15 mouse cellular contexts compared by ENCODE assay signal in genomic region chr15:93538551-93539205, GRCm38 (mm10). TPM values are rescaled to one million over a fixed set of nuclear protein-coding genes. Genes with fewer than 3 reads are reported as not detected.
DNase-seq lines count a peak whose midpoint lies in the region; ATAC-seq lines count a peak whose summit lies in the region.
"Had no signal": no experiment of that assay in that cellular context is flagged by ENCODE, and none has a peak within 500 bp of the region (broad histone marks: within the 10 kb centered on the region; RNA-seq: fewer than 3 reads in every experiment).

No protein-coding gene starts in this region.

- peaks cover 2% of the 10 kb centered on the region; the same call in 1 of the 2 replicates for H3K36me3 ChIP-seq in heart, embryonic 11.5 days (ENCODE audit: control insufficient read depth, insufficient read depth, low read length)
- H3K36me3 ChIP-seq in embryonic facial prominence, embryonic 15.5 days: no peaks in the 10 kb centered on the region
- H3K36me3 ChIP-seq in midbrain, embryonic 10.5 days: no peaks in the 10 kb centered on the region
- no peaks in the 10 kb centered on the region for H3K36me3 ChIP-seq in forebrain, embryonic 13.5 days (ENCODE audit: poor library complexity, severe bottlenecking)
- H3K36me3 ChIP-seq: liver, embryonic 12.5 days; lung, embryonic 15.5 days; neural tube, embryonic 12.5 days had no signal

- peaks cover 48% of the 10 kb centered on the region for H3K4me1 ChIP-seq in heart, embryonic 11.5 days (ENCODE audit: control insufficient read depth, insufficient read depth, low read length)
- peaks cover 30% of the 10 kb centered on the region for H3K4me1 ChIP-seq in embryonic facial prominence, embryonic 15.5 days
- peaks cover 6% of the 10 kb centered on the region; the same call in 1 of the 2 replicates for H3K4me1 ChIP-seq in midbrain, embryonic 10.5 days
- H3K4me1 ChIP-seq in forebrain, embryonic 13.5 days: 0 out of 2 replicates have a peak, but pooled peaks cover 3% of the 10 kb centered on the region

- H3K9me3 ChIP-seq in heart, embryonic 11.5 days (replicated peaks; ENCODE audit: control insufficient read depth, low read length): no peaks in the 10 kb centered on the region
- no peaks in the 10 kb centered on the region for H3K9me3 ChIP-seq in embryonic facial prominence, embryonic 15.5 days (replicated peaks)
- H3K9me3 ChIP-seq in midbrain, embryonic 10.5 days (replicated peaks): no peaks in the 10 kb centered on the region
- no peaks in the 10 kb centered on the region for H3K9me3 ChIP-seq in forebrain, embryonic 13.5 days (replicated peaks)
- H3K9me3 ChIP-seq: liver, embryonic 12.5 days; lung, embryonic 15.5 days; neural tube, embryonic 12.5 days had no signal

- peak overlapping the region; percentile 36 for H3K4me2 ChIP-seq in heart, embryonic 11.5 days
- H3K4me2 ChIP-seq in embryonic facial prominence, embryonic 15.5 days (replicated peaks): no peak overlapping the region
- no peak overlapping the region for H3K4me2 ChIP-seq in forebrain, embryonic 13.5 days
- H3K4me2 ChIP-seq: hindbrain, embryonic 14.5 days; liver, embryonic 12.5 days; lung, embryonic 15.5 days; neural tube, embryonic 12.5 days had no signal

- H3K27ac ChIP-seq in heart, embryonic 11.5 days (ENCODE audit: low read depth, low read length): peak overlapping the region; percentile 73
- H3K27ac ChIP-seq in embryonic facial prominence, embryonic 15.5 days (replicated peaks): 0 out of 2 replicates have a peak overlapping the region, but pooled peaks have one; percentile 4
- H3K27ac ChIP-seq in midbrain, embryonic 10.5 days (replicated peaks): no peak overlapping the region
- no peak overlapping the region for H3K27ac ChIP-seq in forebrain, embryonic 13.5 days
- H3K27ac ChIP-seq: hindbrain, embryonic 14.5 days; liver, embryonic 12.5 days; lung, embryonic 15.5 days; neural tube, embryonic 12.5 days had no signal

- no peaks in the 10 kb centered on the region for H3K27me3 ChIP-seq in heart, embryonic 11.5 days (ENCODE audit: control insufficient read depth, insufficient read depth, low read length)
- no peaks in the 10 kb centered on the region for H3K27me3 ChIP-seq in embryonic facial prominence, embryonic 15.5 days
- no peaks in the 10 kb centered on the region for H3K27me3 ChIP-seq in midbrain, embryonic 10.5 days (ENCODE audit: low read depth, poor library complexity, severe bottlenecking)
- no peaks in the 10 kb centered on the region for H3K27me3 ChIP-seq in forebrain, embryonic 13.5 days
- H3K27me3 ChIP-seq: liver, embryonic 12.5 days; lung, embryonic 15.5 days; neural tube, embryonic 12.5 days had no signal

- no peak overlapping the region for H3K4me3 ChIP-seq in heart, embryonic 11.5 days (ENCODE audit: low read depth, low read length)
- no peak overlapping the region for H3K4me3 ChIP-seq in embryonic facial prominence, embryonic 15.5 days (replicated peaks)
- no peak overlapping the region for H3K4me3 ChIP-seq in midbrain, embryonic 10.5 days
- no peak overlapping the region for H3K4me3 ChIP-seq in forebrain, embryonic 13.5 days
- H3K4me3 ChIP-seq: liver, embryonic 12.5 days; lung, embryonic 15.5 days; neural tube, embryonic 12.5 days had no signal

- no peak for DNase-seq in heart, adult 9 months (ENCODE audit: low spot score in 2 of 2)
- peak; percentile 38 for DNase-seq in Muller cell, postnatal 12 days (ENCODE audit: inconsistent ontology term)
- peak; percentile 12 for DNase-seq in adipocyte (ENCODE audit: low spot score)
- no peak for DNase-seq in midbrain, embryonic 10.5 days (ENCODE audit: low spot score)
- DNase-seq: cerebellum, postnatal 14 days; kidney, postnatal 14 days; thymus, adult 2 months had no signal

- WGBS in heart, embryonic 11.5 days (ENCODE audit: insufficient replicate concordance): 60% methylated on average over 21 of the region's 21 CpGs
- 83% methylated on average over 21 of the region's 21 CpGs for WGBS in embryonic facial prominence, embryonic 15.5 days
- 88% methylated on average over 21 of the region's 21 CpGs for WGBS in midbrain, embryonic 10.5 days
- 80% methylated on average over 21 of the region's 21 CpGs for WGBS in forebrain, embryonic 13.5 days

- ATAC-seq in heart, embryonic 11.5 days (replicated peaks; ENCODE audit: insufficient number of reproducible peaks, low FRiP score, low TSS enrichment): no peak
- ATAC-seq in embryonic facial prominence, embryonic 15.5 days (ENCODE audit: insufficient number of reproducible peaks, low FRiP score, low TSS enrichment, low read depth): no peak
- no peak for ATAC-seq in forebrain, embryonic 13.5 days
- ATAC-seq: activated CD4-positive, CD25-positive, alpha-beta regulatory T cell, adult 4 months had no signal

- no peak overlapping the region for H3K9ac ChIP-seq in heart, embryonic 11.5 days (ENCODE audit: low read depth, low read length)
- H3K9ac ChIP-seq in embryonic facial prominence, embryonic 15.5 days: no peak overlapping the region
- H3K9ac ChIP-seq in forebrain, embryonic 13.5 days: no peak overlapping the region
- H3K9ac ChIP-seq: hindbrain, embryonic 14.5 days; liver, embryonic 12.5 days; lung, embryonic 15.5 days; neural tube, embryonic 12.5 days had no signal

RNA-seq across cellular contexts. Expression of gene Prickle1, which starts 57.0 kb away (rescaled TPM):
- 29.5 and 37.3 TPM in 2 replicates for polyA plus RNA-seq in heart, embryonic 11.5 days (2014; fragmentation: Nextera tagmentation; extraction: Ambion mirVana)
- 40.2 TPM in 2 replicates for polyA plus RNA-seq in embryonic facial prominence, embryonic 15.5 days (2015; fragmentation: Nextera tagmentation; extraction: Ambion mirVana)
- polyA plus RNA-seq in midbrain, embryonic 10.5 days (2016; fragmentation: Nextera tagmentation; extraction: Ambion mirVana): 10.8 and 14.6 TPM in 2 replicates
- polyA plus RNA-seq in forebrain, embryonic 13.5 days (2015; fragmentation: Nextera tagmentation; extraction: Ambion mirVana): 5.6 and 6.9 TPM in 2 replicates

Comparison
In these comparisons a context has a peak if more than half of its experiments do, and no peak if none do; other contexts are left out.
1. H3K27ac ChIP-seq: peak in heart, embryonic 11.5 days (single experiment) and embryonic facial prominence, embryonic 15.5 days (single experiment); none in midbrain, embryonic 10.5 days (single experiment) and forebrain, embryonic 13.5 days (single experiment).
2. DNase-seq: peak in Muller cell, postnatal 12 days (single experiment) and adipocyte (single experiment); none in heart, adult 9 months (0 of 2) and midbrain, embryonic 10.5 days (single experiment).